Mouse (Mus musculus) ovary, postnatal 14 days (tissue): Measurements from ENCODE around the gene Csdc2.

Source experiments
- DNase-seq: peaks from one replicate; pipeline ENCODE4 v3.0.0; 2022; ENCODE audit warnings: low spot score

Gene Csdc2

GRCm38 (mm10) chr15:81925760-81926445 lies 10.7 kb upstream of the Csdc2 start, which contains the start of gene Polr3h:
TSS of gene Polr3h (minus strand) at chr15:81926240.
- peak; percentile 89 for DNase-seq

- no peak for DNase-seq
Measured at GRCm38 (mm10) chr15:81926446-81926822, 10.1 kb upstream of the Csdc2 start.

- DNase-seq = no peak
Measured at GRCm38 (mm10) chr15:81927741-81928140, 8.8 kb upstream of the Csdc2 start.

- DNase-seq = no peak
Measured at GRCm38 (mm10) chr15:81928277-81928676, 8.3 kb upstream of the Csdc2 start.

- DNase-seq = no peak
Measured at GRCm38 (mm10) chr15:81932951-81933470, 3.5 kb upstream of the Csdc2 start.

- no peak for DNase-seq
Measured at GRCm38 (mm10) chr15:81933986-81934385, 2.6 kb upstream of the Csdc2 start.

GRCm38 (mm10) chr15:81935869-81936637 lies 506 bp upstream of the Csdc2 start:
- DNase-seq = no peak

- no peak for DNase-seq
Measured at GRCm38 (mm10) chr15:81937098-81937972, 776 bp downstream of the Csdc2 start.

- DNase-seq = no peak
Measured at GRCm38 (mm10) chr15:81938246-81938645, 1.7 kb downstream of the Csdc2 start.

GRCm38 (mm10) chr15:81939157-81939715 lies 2.7 kb downstream of the Csdc2 start:
- DNase-seq = no peak

- DNase-seq = no peak
Measured at GRCm38 (mm10) chr15:81939774-81940173, 3.2 kb downstream of the Csdc2 start.

GRCm38 (mm10) chr15:81940219-81940618 lies 3.7 kb downstream of the Csdc2 start:
- DNase-seq = no peak

- no peak for DNase-seq
Measured at GRCm38 (mm10) chr15:81941010-81941409, 4.5 kb downstream of the Csdc2 start.

- no peak for DNase-seq
Measured at GRCm38 (mm10) chr15:81943176-81943749, 6.7 kb downstream of the Csdc2 start.

- DNase-seq = no peak
Measured at GRCm38 (mm10) chr15:81949076-81949475, 12.5 kb downstream of the Csdc2 start.

- no peak for DNase-seq
Measured at GRCm38 (mm10) chr15:81949476-81950131, 13.0 kb downstream of the Csdc2 start.

- no peak for DNase-seq
Measured at GRCm38 (mm10) chr15:81950716-81951115, 14.2 kb downstream of the Csdc2 start.

- DNase-seq = no peak
Measured at GRCm38 (mm10) chr15:81951159-81951558, 14.6 kb downstream of the Csdc2 start.

GRCm38 (mm10) chr15:81952310-81952709 lies 15.8 kb downstream of the Csdc2 start:
- no peak for DNase-seq

GRCm38 (mm10) chr15:81954151-81954583 lies 17.6 kb downstream of the Csdc2 start:
- DNase-seq = no peak

GRCm38 (mm10) chr15:81954716-81955115 lies 18.2 kb downstream of the Csdc2 start:
- no peak for DNase-seq
